Mouse (Mus musculus): ENCODE measurements around the gene Tmem63a. TPM values are rescaled to one million over a fixed set of nuclear protein-coding genes. Genes with fewer than 3 reads are reported as not detected.
A peak's percentile ranks its signal among the peaks of the same experiment; 100 is the strongest.
"Not testable (repeated sequence)": the region's sequence is repeated elsewhere in the genome, so short reads cannot be mapped to it uniquely, and the experiment has no call there.

Gene Tmem63a
- 10 to 100 TPM; 26.8 to 31.9 (median 30.4) TPM for total RNA-seq (2022)

DNA sequence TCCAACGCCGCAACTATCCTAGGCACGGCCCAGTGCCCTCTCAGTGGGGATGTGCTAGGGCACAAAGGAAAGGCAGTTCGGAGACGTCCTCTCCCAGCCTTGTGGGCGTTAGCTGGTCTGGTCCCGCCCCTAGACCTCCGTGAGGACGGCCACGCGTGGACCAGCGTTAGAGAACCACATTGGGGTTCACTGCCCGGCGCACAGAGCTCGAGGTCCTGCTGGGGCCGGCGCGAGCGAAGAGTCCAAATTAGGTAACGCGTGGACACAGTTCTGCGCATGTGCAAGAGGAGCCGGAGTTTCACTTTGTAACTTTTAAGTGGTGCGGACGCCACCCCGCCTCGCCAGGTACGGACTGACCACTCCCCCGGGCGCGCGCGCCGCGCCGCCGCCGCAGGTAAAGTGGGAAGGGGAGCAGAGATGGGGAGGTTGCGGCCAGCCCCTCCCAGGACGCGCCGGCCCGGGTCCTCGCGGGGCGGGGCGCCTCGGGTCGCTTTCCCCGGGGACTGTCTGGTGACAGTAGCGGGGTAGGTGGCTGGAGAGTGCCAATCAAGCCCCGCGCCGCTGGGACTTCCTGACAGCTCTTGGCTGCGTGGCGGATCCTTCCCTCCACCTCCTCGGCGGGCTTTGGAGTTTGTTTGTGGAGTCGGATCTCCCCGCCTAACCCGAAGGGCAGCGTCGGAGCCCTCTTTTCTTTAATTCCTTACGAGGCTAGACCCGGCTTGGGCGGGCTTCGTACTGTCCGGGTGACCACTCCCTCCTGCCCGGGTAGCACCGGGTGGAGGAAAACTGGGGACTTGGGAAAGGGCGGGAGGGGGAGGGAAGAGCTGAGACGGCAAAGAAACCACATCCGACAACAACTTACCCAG lies at the start of gene Tmem63a:
TSS of gene Tmem63a (plus strand) at position 179 of the 866 bp plus-strand sequence.
- DNase-seq (ENCODE audit: low spot score in 2 of 2), result peak; percentile 24 to 36

DNA sequence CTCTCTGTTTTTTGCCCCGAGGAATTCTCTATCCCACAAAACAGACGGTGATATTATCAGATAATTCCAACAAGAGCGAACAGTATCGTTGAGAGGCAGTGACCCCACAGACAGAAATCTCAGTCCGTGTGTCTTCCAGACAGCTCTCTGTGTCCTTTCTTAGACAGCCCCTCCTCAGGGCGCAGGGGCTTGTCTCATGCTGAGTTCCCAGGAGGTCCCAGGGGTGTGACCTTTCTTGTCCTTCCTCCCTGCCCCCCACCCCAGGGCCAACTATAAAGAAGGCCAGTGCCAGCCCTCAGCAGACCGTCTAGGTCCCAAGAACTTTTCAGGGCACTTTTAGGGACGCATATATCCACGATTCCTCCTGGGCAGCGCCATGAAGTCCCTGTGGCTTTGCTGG lies 49.3 kb upstream of the Tmem63a start, which contains the start of gene Lefty2:
TSS of gene Lefty2 (plus strand) at position 301 of the 400 bp plus-strand sequence.
- no peak for DNase-seq (ENCODE audit: low spot score in 2 of 2)

DNA sequence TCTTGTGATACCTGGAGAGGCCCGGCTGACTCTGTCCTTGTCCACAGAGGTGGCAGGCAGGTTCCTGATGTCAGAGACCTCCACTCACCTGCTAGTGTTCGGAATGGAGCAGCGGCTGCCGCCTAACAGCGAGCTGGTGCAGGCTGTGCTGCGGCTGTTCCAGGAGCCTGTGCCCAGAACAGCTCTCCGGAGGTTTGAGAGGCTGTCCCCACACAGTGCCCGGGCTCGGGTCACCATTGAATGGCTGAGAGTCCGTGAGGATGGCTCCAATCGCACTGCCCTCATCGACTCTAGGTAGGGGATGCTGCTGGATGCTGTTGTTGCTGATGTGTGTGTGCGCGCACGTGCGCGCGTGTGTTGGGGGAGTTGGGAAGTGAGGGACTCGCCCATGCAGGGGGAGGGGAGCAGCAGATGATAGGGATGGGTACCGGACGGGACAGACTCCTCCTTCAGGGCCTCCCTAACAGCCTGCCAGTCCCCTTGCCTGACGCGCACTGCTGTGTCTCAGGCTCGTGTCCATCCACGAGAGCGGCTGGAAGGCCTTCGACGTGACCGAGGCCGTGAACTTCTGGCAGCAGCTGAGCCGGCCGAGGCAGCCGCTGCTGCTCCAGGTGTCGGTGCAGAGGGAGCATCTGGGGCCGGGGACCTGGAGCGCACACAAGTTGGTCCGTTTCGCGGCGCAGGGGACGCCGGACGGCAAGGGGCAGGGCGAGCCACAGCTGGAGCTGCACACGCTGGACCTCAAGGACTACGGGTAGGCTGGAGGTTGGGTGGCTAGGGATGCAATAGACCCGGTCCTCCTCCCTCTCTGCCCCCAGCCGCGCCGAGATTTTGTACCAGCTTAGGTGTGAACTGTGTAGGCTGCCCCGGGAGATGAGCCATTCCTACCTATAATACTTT lies 47.8 kb upstream of the Tmem63a start:
- not testable (repeated sequence) for DNase-seq (ENCODE audit: low spot score in 2 of 2)

DNA sequence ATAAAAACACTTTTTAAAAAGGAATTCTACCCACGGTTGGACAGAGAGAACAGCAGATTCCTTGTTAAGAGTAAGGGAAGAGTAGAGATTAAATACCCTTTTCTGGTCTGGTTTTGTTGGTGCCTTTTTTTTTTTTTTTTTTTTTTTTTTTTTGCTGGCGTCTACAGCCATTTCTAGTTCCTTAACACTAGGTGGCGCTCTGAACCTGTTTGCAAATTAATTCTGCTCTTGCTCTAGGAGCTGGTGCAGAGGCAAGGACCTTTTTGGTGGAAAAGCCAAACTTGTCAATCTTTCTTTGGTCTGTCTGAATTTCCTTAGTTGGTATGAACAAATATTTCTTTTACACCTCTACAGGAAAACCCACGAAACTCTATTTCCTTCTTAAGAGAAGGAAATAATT lies 41.0 kb upstream of the Tmem63a start:
- DNase-seq (ENCODE audit: low spot score in 2 of 2), result no peak

DNA sequence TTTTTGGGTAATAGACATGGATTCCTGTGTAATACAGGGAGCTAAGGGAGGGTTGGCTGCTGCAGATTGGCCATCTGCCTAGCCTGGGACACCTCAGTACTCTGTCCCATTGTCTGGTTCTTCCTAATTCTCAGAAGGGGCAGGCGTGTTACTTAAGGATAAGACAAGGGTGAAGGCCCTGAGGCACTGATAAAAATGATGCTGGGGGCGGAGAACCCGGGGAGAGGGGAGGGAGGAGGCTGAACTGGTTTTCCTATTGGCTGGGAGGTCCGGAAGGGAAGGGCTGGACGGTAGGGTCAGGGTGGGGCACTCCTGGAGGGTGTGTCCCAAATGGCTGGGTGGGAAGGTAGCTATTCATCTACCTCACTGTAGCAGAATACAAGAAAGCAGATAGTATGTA lies 39.2 kb upstream of the Tmem63a start:
- DNase-seq (ENCODE audit: low spot score in 2 of 2), result no peak

DNA sequence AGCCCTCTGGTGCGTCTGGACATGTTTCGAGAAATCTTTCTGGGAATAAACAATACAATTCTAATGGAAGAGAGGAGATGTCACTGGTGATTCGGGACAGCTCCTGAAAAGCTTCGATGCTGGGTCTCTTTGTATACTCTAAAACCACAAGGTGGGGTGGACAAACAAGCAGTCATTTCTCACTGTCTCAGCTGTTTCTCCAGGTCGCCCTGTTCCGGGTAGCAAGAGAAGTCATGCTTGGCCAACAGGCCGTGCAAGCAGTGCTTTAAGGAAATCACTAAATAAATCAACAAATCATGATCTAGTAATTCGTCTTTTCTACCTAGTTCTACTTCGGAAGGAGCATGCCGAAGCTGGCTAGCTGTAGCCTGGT lies 38.5 kb upstream of the Tmem63a start:
- DNase-seq (ENCODE audit: low spot score in 2 of 2), result no peak

DNA sequence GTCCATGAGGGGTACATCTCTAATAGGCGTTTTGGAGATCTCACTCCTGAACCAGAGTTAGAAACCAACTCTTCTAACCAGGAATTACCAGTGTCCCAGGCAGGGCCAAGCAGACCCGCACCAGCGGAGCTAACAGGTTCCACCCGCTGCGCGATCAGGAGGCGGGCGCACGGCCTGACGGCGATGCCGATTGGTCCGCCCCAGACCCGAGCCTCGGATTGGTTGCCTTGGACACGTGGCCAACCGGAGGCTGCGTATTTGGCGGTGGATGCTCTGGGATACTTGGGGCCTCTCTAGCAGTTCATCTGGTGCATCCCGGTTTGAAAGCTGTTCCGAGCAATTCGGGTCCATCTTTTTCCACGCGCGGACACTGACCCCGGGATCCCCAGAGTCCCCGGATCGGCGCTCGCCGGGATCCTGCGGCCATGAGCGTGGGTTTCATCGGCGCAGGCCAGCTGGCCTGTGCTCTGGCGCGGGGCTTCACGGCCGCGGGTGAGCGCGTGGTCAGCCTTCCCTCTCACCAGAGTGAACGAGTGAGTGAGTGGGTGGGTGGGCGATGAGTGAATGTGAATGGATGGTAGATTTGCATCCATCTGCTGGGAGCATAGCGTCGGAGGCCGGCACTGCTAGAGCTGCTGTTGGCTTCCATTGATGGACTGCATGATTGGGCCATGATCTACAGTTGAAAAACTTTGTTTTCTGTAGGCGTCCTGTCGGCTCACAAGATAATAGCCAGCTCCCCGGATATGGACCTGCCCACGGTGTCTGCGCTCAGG lies 37.9 kb upstream of the Tmem63a start, which contains the start of gene Pycr2:
TSS of gene Pycr2 (plus strand) at position 255 of the 776 bp plus-strand sequence.
- DNase-seq (ENCODE audit: low spot score in 2 of 2), result peak; percentile 85 to 90

DNA sequence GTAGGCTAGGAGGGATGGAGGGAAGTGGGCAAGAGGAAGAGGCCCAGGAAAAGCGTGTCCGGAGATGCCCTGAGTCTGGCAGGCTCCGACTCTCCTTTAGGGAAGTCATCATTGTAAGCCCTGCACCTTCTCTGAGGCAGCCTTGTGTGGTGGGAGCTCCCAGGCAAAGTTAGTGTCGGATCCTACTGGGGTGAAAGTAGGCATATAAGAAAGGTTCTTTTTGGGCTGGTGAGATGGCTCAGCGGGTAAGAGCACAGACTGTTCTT lies 37.4 kb upstream of the Tmem63a start:
- DNase-seq (ENCODE audit: low spot score in 2 of 2), result no peak

DNA sequence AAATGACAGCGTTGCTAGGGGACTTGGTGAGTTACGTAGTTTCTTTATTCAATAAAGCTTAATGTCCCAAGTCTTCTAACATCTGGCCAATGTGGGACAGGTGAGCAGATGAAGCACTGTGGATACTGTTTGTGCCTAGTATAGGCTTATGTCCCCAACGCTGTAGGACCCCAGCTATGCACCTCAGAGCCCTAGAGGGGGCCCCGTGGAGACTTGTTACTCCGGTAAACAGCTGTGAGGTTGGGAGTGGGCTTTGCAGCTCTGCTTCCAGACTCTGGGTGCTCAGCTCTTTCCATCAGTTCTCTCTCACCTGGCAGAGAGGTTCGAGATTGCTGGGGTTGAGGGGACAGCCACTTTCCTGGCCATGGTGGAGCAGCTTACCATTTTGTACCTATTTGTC lies 36.8 kb upstream of the Tmem63a start:
- no peak for DNase-seq (ENCODE audit: low spot score in 2 of 2)

DNA sequence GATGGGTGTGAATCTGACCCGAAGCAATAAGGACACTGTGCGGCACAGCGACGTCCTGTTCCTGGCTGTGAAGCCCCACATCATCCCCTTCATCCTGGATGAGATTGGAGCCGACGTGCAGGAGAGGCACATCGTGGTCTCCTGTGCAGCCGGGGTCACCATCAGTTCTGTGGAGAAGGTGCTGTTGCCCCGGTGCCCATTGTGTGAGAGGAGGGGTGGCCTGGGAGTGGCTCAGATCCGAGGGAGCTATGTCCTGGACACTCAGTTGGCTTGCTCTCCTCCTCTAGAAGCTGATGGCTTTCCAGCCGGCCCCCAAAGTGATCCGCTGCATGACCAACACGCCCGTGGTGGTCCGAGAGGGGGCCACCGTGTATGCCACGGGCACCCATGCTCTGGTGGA lies 36.3 kb upstream of the Tmem63a start:
- no peak for DNase-seq (ENCODE audit: low spot score in 2 of 2)

DNA sequence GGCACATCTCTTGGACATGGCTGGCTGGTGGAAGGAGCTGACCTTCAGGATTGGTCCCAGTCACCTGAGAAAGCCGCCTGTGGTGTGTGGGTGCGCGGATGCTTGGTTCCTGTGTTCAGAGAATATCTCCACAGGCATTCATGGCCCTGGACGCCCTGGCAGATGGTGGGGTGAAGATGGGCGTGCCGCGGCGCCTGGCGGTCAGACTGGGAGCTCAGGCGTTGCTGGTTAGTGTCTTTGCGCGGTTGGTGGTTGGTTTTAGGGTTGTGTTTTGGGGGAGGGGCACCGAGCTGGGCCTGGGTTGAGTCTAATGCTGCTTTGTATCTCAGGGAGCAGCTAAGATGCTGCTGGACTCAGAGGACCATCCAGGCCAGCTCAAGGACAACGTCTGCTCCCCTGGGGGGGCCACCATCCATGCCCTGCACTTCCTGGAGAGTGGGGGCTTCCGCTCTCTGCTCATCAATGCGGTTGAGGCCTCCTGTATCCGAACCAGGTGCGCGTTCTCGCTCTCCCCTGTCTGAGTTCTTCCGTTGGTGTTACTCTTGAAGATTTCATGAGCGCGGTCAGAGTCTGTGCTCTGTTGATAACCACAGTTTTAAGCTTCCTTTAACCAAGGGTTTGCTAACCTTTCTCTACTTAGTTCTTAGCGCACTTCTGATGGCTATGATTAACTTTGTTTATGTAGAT lies 35.5 kb upstream of the Tmem63a start:
- DNase-seq (ENCODE audit: low spot score in 2 of 2), result no peak

DNA sequence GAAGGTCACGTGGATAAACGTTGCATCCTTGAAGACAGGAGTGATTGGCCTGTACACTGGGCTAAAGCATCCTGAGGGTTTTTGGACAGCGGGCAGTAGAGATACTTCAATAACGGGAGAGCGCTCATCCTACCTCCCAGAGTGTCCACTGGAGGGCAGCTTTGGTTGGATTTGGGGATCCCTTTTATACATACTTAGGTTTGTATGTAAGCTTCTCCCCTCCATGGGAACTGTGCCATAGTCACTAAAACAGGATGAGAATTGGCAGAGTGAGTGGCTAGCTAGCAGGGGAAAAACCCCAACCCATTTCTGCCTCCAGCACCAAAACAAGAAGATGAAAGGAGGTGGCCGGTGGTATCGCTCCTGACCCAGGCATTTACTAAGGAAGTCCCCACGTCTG lies 31.0 kb upstream of the Tmem63a start:
- DNase-seq (ENCODE audit: low spot score in 2 of 2), result no peak

DNA sequence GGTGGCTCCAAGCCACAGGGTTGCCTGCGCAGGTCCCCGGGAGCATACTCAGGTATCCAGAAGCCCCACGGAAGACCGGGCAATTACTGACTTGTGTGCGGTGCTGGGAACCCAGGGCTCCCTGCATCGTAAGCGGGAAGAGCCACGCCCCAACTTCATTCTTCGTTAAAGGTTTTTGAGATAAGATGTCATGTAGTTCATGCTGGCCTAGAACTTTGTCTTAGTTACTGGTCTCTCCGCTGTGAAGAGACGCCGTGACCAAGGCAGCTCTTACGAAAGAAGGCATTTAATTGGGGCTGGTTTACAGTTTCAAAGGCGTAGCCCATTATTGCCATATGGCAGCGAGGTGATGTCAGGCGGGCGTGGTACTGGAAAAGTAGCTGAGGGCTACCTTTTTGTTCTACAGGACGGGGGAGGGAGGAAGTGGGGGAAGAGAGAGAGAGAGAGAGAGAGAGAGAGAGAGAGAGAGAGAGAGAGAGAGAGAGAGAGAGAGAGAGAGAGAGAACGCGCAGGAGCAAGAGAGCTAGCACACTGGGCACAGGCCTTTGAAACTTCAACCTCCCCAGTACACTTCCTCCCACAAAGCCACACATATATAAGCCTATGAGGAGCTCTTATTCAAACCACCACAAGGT lies 30.4 kb upstream of the Tmem63a start:
- no peak for DNase-seq (ENCODE audit: low spot score in 2 of 2)

DNA sequence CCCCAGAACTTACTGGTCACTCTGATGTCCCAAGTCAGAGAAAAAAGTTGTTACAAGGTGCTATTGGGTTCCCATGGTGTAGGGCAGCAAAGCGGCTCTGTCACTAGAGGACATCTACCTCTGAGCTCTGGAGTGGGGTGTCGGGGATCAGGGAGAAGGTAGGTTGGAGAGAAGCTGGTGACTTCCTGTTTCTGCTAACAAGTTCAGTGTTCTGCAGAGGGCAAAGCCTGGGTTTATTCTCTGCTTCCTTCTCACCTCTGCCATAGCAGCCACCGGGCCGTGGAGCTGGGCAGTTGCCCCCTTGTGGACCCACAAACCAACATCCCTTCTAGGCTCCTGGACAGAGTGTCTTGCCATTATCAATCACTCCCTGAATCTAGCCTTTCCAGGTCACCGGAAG lies 29.4 kb upstream of the Tmem63a start:
- DNase-seq (ENCODE audit: low spot score in 2 of 2), result no peak

DNA sequence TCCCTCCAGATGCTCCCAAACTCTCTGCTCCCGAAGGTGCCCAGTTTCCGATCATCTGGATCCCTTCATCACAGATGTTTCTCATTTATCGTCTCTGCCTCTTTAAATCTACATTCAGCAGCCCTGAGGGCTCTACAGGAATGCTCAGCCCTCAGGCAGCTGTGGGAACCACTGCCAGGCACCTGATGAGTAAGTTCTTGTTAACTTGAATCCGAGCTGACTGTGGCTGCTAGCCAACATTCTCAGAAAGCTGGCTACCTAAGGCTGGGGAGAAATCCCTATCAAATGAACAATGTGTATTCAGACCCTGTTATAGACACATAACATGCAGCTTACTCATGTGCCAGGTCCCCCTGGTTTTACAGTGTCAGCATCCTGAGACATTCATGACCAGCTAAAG lies 28.3 kb upstream of the Tmem63a start:
- no peak for DNase-seq (ENCODE audit: low spot score in 2 of 2)

DNA sequence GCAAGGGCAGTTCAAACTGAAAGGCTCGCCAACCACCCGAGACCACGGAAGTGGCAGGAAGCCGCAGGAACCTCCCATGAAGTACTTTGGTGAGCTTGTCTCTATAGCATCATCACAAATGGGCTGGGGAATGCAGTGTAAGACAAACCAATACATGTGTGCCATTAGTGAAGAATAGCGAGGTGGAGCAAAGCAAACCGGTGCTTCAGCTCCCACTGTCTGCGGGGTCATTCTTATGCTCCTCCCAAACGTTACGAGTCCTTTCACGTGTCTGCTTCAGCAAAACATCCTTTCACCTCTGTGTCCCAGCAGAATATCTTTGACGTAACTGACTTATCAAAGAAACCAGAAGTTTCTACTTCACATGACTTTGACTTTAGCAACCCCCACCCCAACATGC lies 25.7 kb upstream of the Tmem63a start:
- no peak for DNase-seq (ENCODE audit: low spot score in 2 of 2)

DNA sequence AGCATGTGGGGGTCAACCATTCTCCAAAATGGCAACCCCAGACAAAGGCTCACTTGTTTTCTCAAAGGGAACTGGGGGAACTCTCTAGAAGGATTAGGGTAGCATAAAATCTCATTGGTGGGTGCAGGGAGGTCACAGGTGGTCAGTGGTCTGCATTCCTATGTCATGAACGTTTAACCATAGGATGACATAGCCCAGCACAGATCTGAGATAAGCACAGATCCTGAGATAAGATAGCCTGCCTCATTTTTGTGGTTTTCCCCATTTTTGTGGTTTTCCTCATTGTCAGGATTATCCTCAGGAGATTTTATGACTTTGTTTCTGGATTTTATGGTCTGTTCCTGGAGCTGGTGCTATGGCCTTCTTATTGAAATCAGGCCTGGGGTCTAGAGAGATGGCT lies 25.1 kb upstream of the Tmem63a start:
- no peak for DNase-seq (ENCODE audit: low spot score in 2 of 2)

DNA sequence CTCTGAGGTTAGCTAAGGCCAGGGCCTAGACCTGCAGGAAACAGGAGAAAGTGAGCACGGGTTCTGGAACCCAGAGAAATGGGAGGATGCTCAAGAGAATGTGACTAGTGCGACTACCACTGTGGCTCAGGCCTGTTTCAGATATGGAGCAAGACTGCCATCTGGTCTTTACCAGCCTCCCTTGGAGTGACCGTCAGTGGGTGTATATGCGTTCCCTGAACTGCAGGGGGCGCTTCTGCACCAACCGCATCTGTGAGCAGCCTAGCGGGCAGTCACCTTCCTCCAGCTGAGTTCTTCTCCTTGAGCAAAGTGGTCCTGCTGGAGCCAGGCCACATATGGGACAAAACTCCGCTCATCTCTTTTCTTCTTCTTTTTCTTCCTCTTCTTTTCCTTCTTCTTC lies 22.5 kb upstream of the Tmem63a start:
- no peak for DNase-seq (ENCODE audit: low spot score in 2 of 2)

DNA sequence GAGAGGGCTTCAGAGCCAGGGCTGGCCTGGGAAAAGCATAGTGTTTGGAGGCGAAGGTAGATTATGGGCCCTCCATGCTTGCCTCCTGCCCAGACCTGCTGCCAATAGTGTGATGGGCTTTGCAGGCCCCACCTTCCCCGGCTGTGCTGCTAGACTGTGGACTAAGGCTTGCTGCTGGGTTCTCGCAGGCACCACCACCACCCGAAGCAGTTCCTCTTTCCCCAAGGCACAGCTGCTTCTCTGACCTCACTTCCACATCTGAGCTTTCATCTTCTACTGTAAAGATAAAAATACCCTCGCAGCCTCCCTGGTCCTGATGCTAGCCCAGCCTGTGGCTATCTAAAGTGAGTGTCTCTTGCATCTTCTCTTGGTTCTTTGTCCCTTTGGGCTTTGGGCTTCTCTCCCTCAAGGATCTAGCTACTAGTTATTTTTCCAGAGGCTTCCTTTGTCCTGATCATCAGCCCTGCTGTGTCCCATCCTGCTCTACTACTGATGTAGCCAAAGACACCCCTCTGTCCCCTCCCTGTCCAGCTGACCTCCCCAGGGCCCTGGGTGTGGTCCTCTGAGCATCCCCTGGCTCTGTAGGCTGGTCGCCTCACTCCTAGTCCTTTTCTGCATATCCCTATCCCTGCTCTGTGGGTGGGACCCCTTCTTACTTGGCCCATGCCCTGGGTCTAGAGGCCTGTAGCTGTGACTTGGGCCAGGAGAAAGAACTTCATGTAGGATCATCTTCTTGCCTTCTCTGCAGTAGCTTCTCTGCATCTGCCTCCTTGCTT lies 19.7 kb upstream of the Tmem63a start:
- no peak for DNase-seq (ENCODE audit: low spot score in 2 of 2)

DNA sequence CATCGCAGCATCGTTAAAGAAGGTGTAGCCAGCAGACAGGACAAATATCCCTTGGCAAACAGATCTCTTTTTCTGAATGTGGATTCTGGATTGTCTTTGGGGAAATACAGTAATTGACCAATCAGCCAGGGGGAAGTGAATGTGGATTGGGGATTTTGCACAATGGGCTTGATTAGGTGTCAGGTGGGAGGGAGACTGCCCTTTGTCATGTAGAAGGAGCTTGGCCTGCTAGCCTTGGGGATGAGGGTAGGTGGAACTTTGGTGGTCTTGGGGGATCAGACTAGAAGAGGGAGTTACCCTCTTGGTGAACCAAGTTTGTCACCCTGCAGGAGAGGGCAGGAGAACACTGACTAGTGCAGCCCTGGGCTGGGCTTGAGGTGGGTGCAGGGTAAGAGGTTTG lies 17.4 kb upstream of the Tmem63a start:
- no peak for DNase-seq (ENCODE audit: low spot score in 2 of 2)

All from left cerebral cortex, adult 8-10 months (tissue).